Mouse (Mus musculus) forebrain, embryonic 13.5 days (tissue): Measurements from ENCODE around the gene Ntmt1. TPM values are rescaled to one million over a fixed set of nuclear protein-coding genes. Genes with fewer than 3 reads are reported as not detected.

Experiments
- ATAC-seq: fragments of 200-750 bp; cut with Nextera tagmentation; 2 replicates; pipeline ENCODE4 v1.8.0; 2017
- H3K27ac ChIP-seq: fragments of 300-500 bp; sonication (generic); 2 replicates; pipeline ENCODE4 v1.5.1; 2015; ENCODE audit warnings: inconsistent platforms, mild to moderate bottlenecking, moderate library complexity
- H3K27me3 ChIP-seq: fragments of 300-500 bp; sonication (generic); 2 replicates; pipeline ENCODE4 v1.6.1; 2015; ENCODE audit warnings: mild to moderate bottlenecking, inconsistent platforms
- H3K36me3 ChIP-seq: fragments of 300-500 bp; sonication (generic); 2 replicates; pipeline ENCODE4 v1.6.1; 2015; ENCODE audit warnings: mild to moderate bottlenecking, inconsistent platforms; ENCODE audit not compliant: poor library complexity, severe bottlenecking
- H3K4me1 ChIP-seq: fragments of 300-500 bp; sonication (generic); 2 replicates; pipeline ENCODE4 v1.6.1; 2015; ENCODE audit warnings: inconsistent platforms
- H3K4me2 ChIP-seq: fragments of 300-500 bp; sonication (generic); 2 replicates; pipeline ENCODE4 v1.6.1; 2015; ENCODE audit warnings: inconsistent platforms, mild to moderate bottlenecking, moderate library complexity
- H3K4me3 ChIP-seq: fragments of 300-500 bp; sonication (generic); 2 replicates; pipeline ENCODE4 v1.5.1; 2015; ENCODE audit warnings: mild to moderate bottlenecking, inconsistent platforms
- H3K9ac ChIP-seq: fragments of 300-500 bp; sonication (generic); 2 replicates; pipeline ENCODE4 v1.6.1; 2015; ENCODE audit warnings: mild to moderate bottlenecking, inconsistent platforms
- H3K9me3 ChIP-seq: fragments of 300-500 bp; sonication (generic); replicated peaks from 2 replicates; pipeline ENCODE4 v1.6.1; 2016; ENCODE audit warnings: inconsistent platforms
- WGBS: fragments of 180-500 bp; shearing (Covaris S2); methylation state at CpG from one replicate; pipeline ENCODE4 v1.1.7; 2015; 5-methylcytosine and 5-hydroxymethylcytosine counted together
- polyA plus RNA-seq: library from polyadenylated mRNA; unstranded; fragments of >200 nt; fragmentation: Nextera tagmentation; extraction: Ambion mirVana; gene quantifications from 2 replicates; pipeline ENCODE4 v1.2.1, GENCODE M21; 2015

Ntmt1 gene
- polyA plus RNA-seq, 1 experiment from 2014 or later, result 120 TPM

- ATAC-seq, result no peak
- H3K9me3 ChIP-seq, result no peaks in the 10 kb centered on the region
- WGBS, result 39% methylated on average over 5 of the region's 5 CpGs
- peaks cover 23% of the 10 kb centered on the region for H3K36me3 ChIP-seq
- H3K27ac ChIP-seq, result no peak overlapping the region
- no peak overlapping the region for H3K4me2 ChIP-seq
- peaks cover 15% of the 10 kb centered on the region for H3K4me1 ChIP-seq
- H3K9ac ChIP-seq, result no peak overlapping the region
- H3K4me3 ChIP-seq, result no peak overlapping the region
- no peaks in the 10 kb centered on the region for H3K27me3 ChIP-seq
Observed at GRCm38 (mm10) chr2:30829315-30829714, 21.7 kb downstream of the Ntmt1 start.

GRCm38 (mm10) chr2:30830283-30830795, 22.7 kb downstream of the Ntmt1 start, which contains the start of gene Asb6:
Gene Asb6 (minus strand): TSS chr2:30830333.
- Histone ChIP-seq H3K9ac (no peak within 1 kb of the TSS), H3K4me2 (no peak within 1 kb of the TSS), H3K27me3 (no peaks in the 10 kb centered on the region), H3K9me3 (no peaks in the 10 kb centered on the region), H3K4me1 (peaks cover 15% of the 10 kb centered on the region), H3K36me3 (peaks cover 12% of the 10 kb centered on the region), H3K27ac (no peak within 1 kb of the TSS), H3K4me3 (no peak within 1 kb of the TSS)
- WGBS, result 5% methylated on average over 4 of the region's 4 CpGs
- no peak for ATAC-seq

- WGBS, result 76% methylated on average over 5 of the region's 5 CpGs
- Histone ChIP-seq H3K9me3 (no peaks in the 10 kb centered on the region), H3K27me3 (no peaks in the 10 kb centered on the region), H3K4me1 (peaks cover 16% of the 10 kb centered on the region), H3K9ac (no peak overlapping the region), H3K36me3 (no peaks in the 10 kb centered on the region), H3K27ac (no peak overlapping the region), H3K4me3 (no peak overlapping the region), H3K4me2 (no peak overlapping the region)
- no peak for ATAC-seq
Observed at GRCm38 (mm10) chr2:30833644-30834043, 26.0 kb downstream of the Ntmt1 start.

GRCm38 (mm10) chr2:30834373-30835022, 26.9 kb downstream of the Ntmt1 start, which contains the start of gene Prrx2:
Gene Prrx2 (plus strand): TSS chr2:30834972.
- Histone ChIP-seq H3K4me1 (peaks cover 16% of the 10 kb centered on the region), H3K27me3 (no peaks in the 10 kb centered on the region), H3K4me2 (no peak within 1 kb of the TSS), H3K9me3 (no peaks in the 10 kb centered on the region), H3K36me3 (no peaks in the 10 kb centered on the region), H3K9ac (no peak within 1 kb of the TSS), H3K27ac (peak within 1 kb of the TSS; percentile 67; the same call in 1 of the 2 replicates), H3K4me3 (no peak within 1 kb of the TSS)
- 74% methylated on average over 7 of the region's 10 CpGs for WGBS
- no peak for ATAC-seq

- Histone ChIP-seq H3K4me3 (no peak overlapping the region), H3K4me2 (peak overlapping the region; percentile 35), H3K27ac (peak overlapping the region; percentile 67), H3K27me3 (no peaks in the 10 kb centered on the region), H3K9me3 (no peaks in the 10 kb centered on the region), H3K4me1 (peaks cover 16% of the 10 kb centered on the region), H3K9ac (peak overlapping the region; percentile 36), H3K36me3 (no peaks in the 10 kb centered on the region)
- peak; percentile 69 for ATAC-seq
- WGBS, result 5% methylated on average over 20 of the region's 21 CpGs
Observed at GRCm38 (mm10) chr2:30836238-30836990, 28.8 kb downstream of the Ntmt1 start.

GRCm38 (mm10) chr2:30842615-30843014, 35.0 kb downstream of the Ntmt1 start:
- Histone ChIP-seq H3K27ac (no peak overlapping the region), H3K4me1 (peaks cover 15% of the 10 kb centered on the region), H3K4me2 (no peak overlapping the region), H3K36me3 (no peaks in the 10 kb centered on the region), H3K9me3 (no peaks in the 10 kb centered on the region), H3K27me3 (peaks cover 38% of the 10 kb centered on the region), H3K4me3 (no peak overlapping the region), H3K9ac (no peak overlapping the region)
- ATAC-seq, result no peak
- 54% methylated on average over 10 of the region's 10 CpGs for WGBS

GRCm38 (mm10) chr2:30845152-30846070, 37.8 kb downstream of the Ntmt1 start:
- no peaks in the 10 kb centered on the region for H3K36me3 ChIP-seq
- H3K27me3 ChIP-seq, result peaks cover 38% of the 10 kb centered on the region
- H3K4me3 ChIP-seq, result peak overlapping the region; percentile 54
- peak overlapping the region; percentile 84 for H3K4me2 ChIP-seq
- no peak for ATAC-seq
- H3K27ac ChIP-seq, result no peak overlapping the region
- H3K9ac ChIP-seq, result peak overlapping the region; percentile 74
- peaks cover 15% of the 10 kb centered on the region for H3K4me1 ChIP-seq
- no peaks in the 10 kb centered on the region for H3K9me3 ChIP-seq
- WGBS, result 1% methylated on average over 80 of the region's 80 CpGs

- 92% methylated on average over 8 of the region's 8 CpGs for WGBS
- no peaks in the 10 kb centered on the region for H3K36me3 ChIP-seq
- peaks cover 15% of the 10 kb centered on the region for H3K4me1 ChIP-seq
- no peak for ATAC-seq
- H3K9ac ChIP-seq, result no peak overlapping the region
- no peak overlapping the region for H3K27ac ChIP-seq
- H3K4me2 ChIP-seq, result peak overlapping the region; percentile 84; the same call in 1 of the 2 replicates
- H3K27me3 ChIP-seq, result peaks cover 38% of the 10 kb centered on the region
- peak overlapping the region; percentile 54; the same call in 1 of the 2 replicates for H3K4me3 ChIP-seq
- H3K9me3 ChIP-seq, result no peaks in the 10 kb centered on the region
Observed at GRCm38 (mm10) chr2:30846236-30846635, 38.6 kb downstream of the Ntmt1 start.

- Histone ChIP-seq H3K36me3 (no peaks in the 10 kb centered on the region), H3K9me3 (no peaks in the 10 kb centered on the region), H3K9ac (no peak overlapping the region), H3K27ac (no peak overlapping the region), H3K4me3 (no peak overlapping the region), H3K4me2 (no peak overlapping the region), H3K27me3 (peaks cover 38% of the 10 kb centered on the region), H3K4me1 (peaks cover 15% of the 10 kb centered on the region)
- no peak for ATAC-seq
- WGBS, result 56% methylated on average over 6 of the region's 6 CpGs
Observed at GRCm38 (mm10) chr2:30846723-30847122, 39.1 kb downstream of the Ntmt1 start.

GRCm38 (mm10) chr2:30848184-30848583, 40.6 kb downstream of the Ntmt1 start:
- Histone ChIP-seq H3K9ac (no peak overlapping the region), H3K36me3 (no peaks in the 10 kb centered on the region), H3K27ac (no peak overlapping the region), H3K27me3 (peaks cover 38% of the 10 kb centered on the region), H3K4me1 (peaks cover 26% of the 10 kb centered on the region), H3K9me3 (no peaks in the 10 kb centered on the region), H3K4me2 (no peak overlapping the region), H3K4me3 (no peak overlapping the region)
- 51% methylated on average over 8 of the region's 8 CpGs for WGBS
- no peak for ATAC-seq

- no peaks in the 10 kb centered on the region for H3K36me3 ChIP-seq
- no peak overlapping the region for H3K9ac ChIP-seq
- H3K9me3 ChIP-seq, result no peaks in the 10 kb centered on the region
- no peak overlapping the region for H3K27ac ChIP-seq
- peaks cover 18% of the 10 kb centered on the region for H3K4me1 ChIP-seq
- ATAC-seq, result no peak
- no peak overlapping the region for H3K4me2 ChIP-seq
- no peak overlapping the region for H3K4me3 ChIP-seq
- peaks cover 18% of the 10 kb centered on the region for H3K27me3 ChIP-seq
- 79% methylated on average over 6 of the region's 6 CpGs for WGBS
Observed at GRCm38 (mm10) chr2:30850581-30850980, 43.0 kb downstream of the Ntmt1 start.
